Mouse (Mus musculus) kidney, adult 2 months (tissue): ENCODE results near the gene Tmco4. TPM values are rescaled to one million over a fixed set of nuclear protein-coding genes. Genes with fewer than 3 reads are reported as not detected.

Experiments used
- DNase-seq: peaks from one replicate; pipeline ENCODE4 v3.0.0; 2021
- H3K27ac ChIP-seq: fragments of 200-500 bp; 2 replicates; pipeline ENCODE4 v1.5.1; 2012; ENCODE audit warnings: low read depth, low read length, control low read depth, inconsistent platforms; ENCODE audit not compliant: insufficient read depth
- H3K27me3 ChIP-seq: fragments of 200-500 bp; replicated peaks from 2 replicates; pipeline ENCODE4 v1.6.1; 2012; ENCODE audit warnings: mild to moderate bottlenecking, moderate library complexity, low read length, inconsistent platforms; ENCODE audit not compliant: control insufficient read depth, insufficient read depth
- H3K36me3 ChIP-seq: fragments of 200-500 bp; 2 replicates; pipeline ENCODE4 v1.6.1; 2012; ENCODE audit warnings: mild to moderate bottlenecking, moderate library complexity, low read length, inconsistent platforms; ENCODE audit not compliant: control insufficient read depth, insufficient read depth
- H3K4me1 ChIP-seq: fragments of 200-500 bp; 2 replicates; pipeline ENCODE4 v1.6.1; 2011; ENCODE audit warnings: low read length; ENCODE audit not compliant: control insufficient read depth, insufficient read depth
- H3K4me3 ChIP-seq: fragments of 200-500 bp; 2 replicates; pipeline ENCODE4 v1.5.1; 2011; ENCODE audit warnings: mild to moderate bottlenecking, low read depth, low read length, control low read depth; ENCODE audit not compliant: insufficient read depth
- CTCF ChIP-seq: fragments of 200-500 bp; conservative IDR thresholded peaks from 2 replicates; pipeline ENCODE4 v1.5.1; 2011; ENCODE audit warnings: low read depth, mild to moderate bottlenecking, control low read depth, low read length, moderate library complexity, mixed read lengths; ENCODE audit not compliant: insufficient read depth, insufficient read length
- POLR2A ChIP-seq: fragments of 200-500 bp; IDR thresholded peaks from one replicate; pipeline ENCODE4 v1.6.1; 2011; ENCODE audit warnings: low read depth, low read length, control low read depth
- WGBS: fragments of 180-500 bp; shearing (Covaris S2); methylation state at CpG from one replicate; pipeline ENCODE4 v1.1.7; 2018; 5-methylcytosine and 5-hydroxymethylcytosine counted together
- polyA plus RNA-seq: library from polyadenylated mRNA; depleted of rRNA; stranded (reverse); fragments of >200 nt; gene quantifications from 2 replicates; pipeline ENCODE4 v1.2.3, GENCODE M21; 2012

Tmco4 gene
- polyA plus RNA-seq, 1 experiment: 19.6 TPM

- TF ChIP-seq CTCF: no peak
- TF ChIP-seq POLR2A: no peak
- Histone ChIP-seq H3K27ac (no peak overlapping the region), H3K4me1 (0 out of 2 replicates have a peak, but pooled peaks cover under 1% of the 10 kb centered on the region), H3K36me3 (no peaks in the 10 kb centered on the region), H3K27me3 (no peaks in the 10 kb centered on the region), H3K4me3 (no peak overlapping the region)
- no peak for DNase-seq
- 81% methylated on average over 2 of the region's 2 CpGs for WGBS
Measured at GRCm38 (mm10) chr4:139043600-139043999, 70.9 kb downstream of the Tmco4 start.

- no peaks in the 10 kb centered on the region for H3K4me1 ChIP-seq
- no peak overlapping the region for H3K27ac ChIP-seq
- WGBS: 90% methylated on average over 5 of the region's 5 CpGs
- H3K36me3 ChIP-seq: no peaks in the 10 kb centered on the region
- H3K4me3 ChIP-seq: no peak overlapping the region
- no peak for DNase-seq
- TF ChIP-seq CTCF: no peak
- TF ChIP-seq POLR2A: no peak
- no peaks in the 10 kb centered on the region for H3K27me3 ChIP-seq
Measured at GRCm38 (mm10) chr4:139044566-139044965, 71.9 kb downstream of the Tmco4 start.

GRCm38 (mm10) chr4:139046354-139046753, 73.7 kb downstream of the Tmco4 start:
- H3K4me3 ChIP-seq: no peak overlapping the region
- TF ChIP-seq POLR2A: no peak
- no peak for TF ChIP-seq CTCF
- H3K27ac ChIP-seq: no peak overlapping the region
- 77% methylated on average over 5 of the region's 5 CpGs for WGBS
- no peak for DNase-seq
- no peaks in the 10 kb centered on the region for H3K4me1 ChIP-seq
- H3K36me3 ChIP-seq: no peaks in the 10 kb centered on the region
- no peaks in the 10 kb centered on the region for H3K27me3 ChIP-seq

- H3K4me3 ChIP-seq: no peak overlapping the region
- no peak overlapping the region for H3K27ac ChIP-seq
- no peak for TF ChIP-seq POLR2A
- no peak for TF ChIP-seq CTCF
- no peaks in the 10 kb centered on the region for H3K27me3 ChIP-seq
- DNase-seq: no peak
- no peaks in the 10 kb centered on the region for H3K36me3 ChIP-seq
- H3K4me1 ChIP-seq: no peaks in the 10 kb centered on the region
- WGBS: 84% methylated on average over 6 of the region's 6 CpGs
Measured at GRCm38 (mm10) chr4:139048518-139048917, 75.8 kb downstream of the Tmco4 start.

- DNase-seq: no peak
- Histone ChIP-seq H3K36me3 (no peaks in the 10 kb centered on the region), H3K4me1 (no peaks in the 10 kb centered on the region), H3K4me3 (no peak overlapping the region), H3K27me3 (no peaks in the 10 kb centered on the region), H3K27ac (no peak overlapping the region)
- TF ChIP-seq POLR2A: no peak
- no peak for TF ChIP-seq CTCF
- WGBS: 91% methylated on average over 7 of the region's 7 CpGs
Measured at GRCm38 (mm10) chr4:139052796-139053195, 80.1 kb downstream of the Tmco4 start.

- Histone ChIP-seq H3K4me3 (no peak overlapping the region), H3K27me3 (no peaks in the 10 kb centered on the region), H3K36me3 (no peaks in the 10 kb centered on the region), H3K27ac (no peak overlapping the region), H3K4me1 (no peaks in the 10 kb centered on the region)
- no peak for DNase-seq
- TF ChIP-seq CTCF (no peak), POLR2A (no peak)
- WGBS: 77% methylated on average over 5 of the region's 5 CpGs
Measured at GRCm38 (mm10) chr4:139053391-139053790, 80.7 kb downstream of the Tmco4 start.

- Histone ChIP-seq H3K27me3 (no peaks in the 10 kb centered on the region), H3K27ac (no peak overlapping the region), H3K4me1 (no peaks in the 10 kb centered on the region), H3K36me3 (no peaks in the 10 kb centered on the region), H3K4me3 (no peak overlapping the region)
- 70% methylated on average over 9 of the region's 9 CpGs for WGBS
- no peak for TF ChIP-seq CTCF
- no peak for TF ChIP-seq POLR2A
- no peak for DNase-seq
Measured at GRCm38 (mm10) chr4:139054300-139054923, 81.7 kb downstream of the Tmco4 start.
